Mouse (Mus musculus): ENCODE results near the gene Ttc39b. TPM values are rescaled to one million over a fixed set of nuclear protein-coding genes. Genes with fewer than 3 reads are reported as not detected.
A peak's percentile ranks its signal among the peaks of the same experiment; 100 is the strongest.

Gene Ttc39b
- polyA plus RNA-seq, 1 experiment from 2014 or later = 14.4 TPM

DNA sequence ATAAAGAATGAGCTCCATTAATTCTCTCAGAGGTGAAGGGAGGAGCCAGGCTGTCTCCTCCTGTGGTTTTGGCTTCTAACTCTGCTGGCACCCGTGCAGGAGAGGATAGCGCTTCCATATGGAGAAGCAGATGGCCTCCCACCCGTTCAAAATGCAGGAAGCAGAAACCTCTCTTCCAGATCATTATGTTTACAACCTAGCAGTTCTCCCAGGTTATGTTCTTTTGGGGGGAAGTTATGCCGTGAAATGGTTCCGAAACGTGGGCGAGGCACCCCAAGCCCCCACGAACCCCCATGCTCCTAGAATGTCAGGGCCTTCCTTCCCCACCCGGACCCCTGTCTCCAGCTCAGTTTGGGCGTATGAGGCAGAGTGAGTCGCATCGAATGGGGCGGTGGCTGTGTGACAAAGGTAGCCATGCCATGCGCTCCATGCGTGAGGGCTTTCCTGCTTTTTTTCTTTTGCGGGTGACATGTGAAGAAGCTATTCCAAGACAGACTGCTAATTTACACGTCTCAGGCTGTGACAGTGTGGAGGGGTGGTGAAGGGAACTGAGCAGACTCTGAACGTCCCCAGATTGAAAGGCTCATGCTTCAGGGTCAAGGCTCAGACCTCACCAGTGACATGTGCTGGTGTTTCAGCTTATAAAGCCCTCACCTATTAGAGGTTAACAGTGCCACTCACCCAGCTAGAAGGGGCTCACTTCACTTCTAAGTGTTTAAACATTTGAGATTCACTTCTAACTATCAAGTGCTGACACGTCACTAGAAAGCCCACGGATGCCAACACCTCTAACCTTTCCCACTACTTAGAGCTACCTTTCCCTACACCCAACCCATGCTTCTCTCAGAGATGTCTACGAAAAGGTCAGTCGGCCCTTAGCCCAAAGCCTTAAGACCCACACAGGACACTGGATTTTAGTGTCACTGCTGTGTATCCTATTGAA, 90.6 kb downstream of the Ttc39b start:
- in situ Hi-C loops (cut with MboI; ENCODE audit: low pct_unique_long_range_greater_than_20kb) = no loop called here
- TF ChIP-seq CTCF (IDR thresholded peaks at IDR 0.05) = no peak
- no peak for ATAC-seq
- POLR2A ChIA-PET = no interaction called here
- no peaks in the 10 kb centered on the region for H3K27me3 ChIP-seq
- CTCF ChIA-PET = no interaction called here
- DNase-seq (ENCODE audit: low read depth, low spot score) = no peak

DNA sequence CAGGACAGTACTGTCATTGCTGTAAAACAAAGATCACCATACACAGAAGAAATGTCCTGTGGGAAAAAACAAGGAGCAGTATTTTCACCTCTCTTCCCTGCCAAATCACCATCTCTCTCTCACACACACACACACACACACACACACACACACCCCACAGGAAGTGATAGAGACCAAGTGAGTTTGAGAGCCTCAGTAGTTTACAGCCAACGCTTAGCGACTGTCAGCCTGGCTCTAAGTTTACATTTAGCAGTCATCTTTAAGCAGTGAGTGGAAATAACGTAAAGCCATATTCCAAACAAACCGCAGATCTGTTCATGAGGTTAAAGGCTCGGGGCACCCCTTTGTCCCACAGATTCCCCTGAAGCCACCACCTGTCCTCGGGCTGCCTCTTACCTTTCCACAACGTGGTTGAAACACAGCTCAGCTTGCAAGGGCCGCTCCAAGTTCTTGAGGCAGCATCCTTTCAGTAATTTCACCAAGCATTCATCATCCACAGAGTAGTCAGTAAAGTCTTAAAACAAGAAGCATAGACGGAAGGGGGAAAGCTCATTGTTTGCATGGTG, 91.7 kb downstream of the Ttc39b start:
- H3K27me3 ChIP-seq = no peaks in the 10 kb centered on the region
- in situ Hi-C loops (cut with MboI; ENCODE audit: low pct_unique_long_range_greater_than_20kb) = no loop called here
- TF ChIP-seq CTCF (IDR thresholded peaks at IDR 0.05) = no peak
- ATAC-seq (no peak), DNase-seq (ENCODE audit: low read depth, low spot score) (no peak)
- POLR2A ChIA-PET = no interaction called here
- CTCF ChIA-PET = interaction anchor here (1.0 kb wide), 1 partner anchor 19 kb away, joined by 3 read pairs; no protein-coding TSS in a partner anchor

GRCm38 (mm10) chr4:83228664-83229283, 95.3 kb downstream of the Ttc39b start:
- TF ChIP-seq CTCF (IDR thresholded peaks at IDR 0.05) = no peak
- ChIA-PET CTCF (no interaction called here), POLR2A (no interaction called here)
- ATAC-seq (no peak), DNase-seq (ENCODE audit: low read depth, low spot score) (no peak)
- in situ Hi-C loops (cut with MboI; ENCODE audit: low pct_unique_long_range_greater_than_20kb) = no loop called here
- H3K27me3 ChIP-seq = no peaks in the 10 kb centered on the region

- in situ Hi-C loops (cut with MboI; ENCODE audit: low pct_unique_long_range_greater_than_20kb) = no loop called here
- no peak for TF ChIP-seq CTCF (IDR thresholded peaks at IDR 0.05)
- H3K27me3 ChIP-seq = no peaks in the 10 kb centered on the region
- ChIA-PET CTCF (no interaction called here), POLR2A (no interaction called here)
- DNase-seq (ENCODE audit: low read depth, low spot score) (no peak), ATAC-seq (no peak)
Observed at GRCm38 (mm10) chr4:83228073-83228472, 96.0 kb downstream of the Ttc39b start.

- H3K27me3 ChIP-seq = no peaks in the 10 kb centered on the region
- in situ Hi-C loops (cut with MboI; ENCODE audit: low pct_unique_long_range_greater_than_20kb) = no loop called here
- ChIA-PET CTCF (no interaction called here), POLR2A (no interaction called here)
- no peak for TF ChIP-seq CTCF (IDR thresholded peaks at IDR 0.05)
- DNase-seq (ENCODE audit: low read depth, low spot score) (no peak), ATAC-seq (no peak)
Observed at GRCm38 (mm10) chr4:83225633-83226360, 98.3 kb downstream of the Ttc39b start.

DNA sequence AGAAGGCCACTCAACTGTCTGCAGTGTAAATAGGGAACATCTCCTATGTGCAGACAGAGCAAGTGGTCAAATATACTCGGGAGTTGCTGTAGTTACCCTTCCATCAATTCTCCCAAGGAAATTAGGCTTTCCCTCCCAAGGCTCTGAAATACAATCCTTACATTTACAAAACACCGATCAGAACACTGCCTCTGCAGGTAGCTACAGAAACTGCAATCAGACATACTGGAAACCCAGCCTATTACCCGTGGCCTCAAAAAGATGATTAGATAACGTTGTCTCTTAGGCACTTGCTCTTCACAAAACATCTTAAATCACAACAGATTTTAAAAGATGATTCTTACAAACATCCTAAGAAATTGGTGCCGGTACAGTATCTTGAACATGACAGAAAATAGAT, 99.8 kb downstream of the Ttc39b start:
- CTCF ChIA-PET = interaction anchor here (1.2 kb wide), 1 partner anchor 11 kb away, joined by 3 read pairs; no protein-coding TSS in a partner anchor
- DNase-seq (ENCODE audit: low read depth, low spot score) (no peak), ATAC-seq (no peak)
- no peaks in the 10 kb centered on the region for H3K27me3 ChIP-seq
- POLR2A ChIA-PET = no interaction called here
- peak; percentile 48 for TF ChIP-seq CTCF (IDR thresholded peaks at IDR 0.05)
- in situ Hi-C loops (cut with MboI; ENCODE audit: low pct_unique_long_range_greater_than_20kb) = no loop called here

DNA sequence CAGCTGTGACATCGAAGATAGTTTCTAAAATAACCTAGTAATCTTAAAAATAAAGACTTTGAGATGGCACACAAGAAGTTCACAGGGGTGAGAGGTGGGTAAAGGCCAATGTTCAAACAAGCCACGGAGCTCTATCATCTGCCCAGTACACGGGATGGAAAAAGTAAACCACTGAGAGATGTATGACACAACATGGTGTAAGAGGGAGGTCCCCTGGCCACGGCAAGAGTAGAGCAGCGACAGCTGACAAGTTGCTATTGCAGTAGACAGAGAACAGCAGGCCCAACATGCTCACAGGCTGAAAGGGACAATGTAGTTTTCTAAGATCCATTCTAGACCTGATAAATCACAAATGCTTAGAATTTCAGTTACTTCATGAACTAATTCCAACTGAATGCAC, 100.9 kb downstream of the Ttc39b start:
- CTCF ChIA-PET = no interaction called here
- no peak for TF ChIP-seq CTCF (IDR thresholded peaks at IDR 0.05)
- DNase-seq (ENCODE audit: low read depth, low spot score) (no peak), ATAC-seq (no peak)
- in situ Hi-C loops (cut with MboI; ENCODE audit: low pct_unique_long_range_greater_than_20kb) = no loop called here
- no peaks in the 10 kb centered on the region for H3K27me3 ChIP-seq
- POLR2A ChIA-PET = no interaction called here

DNA sequence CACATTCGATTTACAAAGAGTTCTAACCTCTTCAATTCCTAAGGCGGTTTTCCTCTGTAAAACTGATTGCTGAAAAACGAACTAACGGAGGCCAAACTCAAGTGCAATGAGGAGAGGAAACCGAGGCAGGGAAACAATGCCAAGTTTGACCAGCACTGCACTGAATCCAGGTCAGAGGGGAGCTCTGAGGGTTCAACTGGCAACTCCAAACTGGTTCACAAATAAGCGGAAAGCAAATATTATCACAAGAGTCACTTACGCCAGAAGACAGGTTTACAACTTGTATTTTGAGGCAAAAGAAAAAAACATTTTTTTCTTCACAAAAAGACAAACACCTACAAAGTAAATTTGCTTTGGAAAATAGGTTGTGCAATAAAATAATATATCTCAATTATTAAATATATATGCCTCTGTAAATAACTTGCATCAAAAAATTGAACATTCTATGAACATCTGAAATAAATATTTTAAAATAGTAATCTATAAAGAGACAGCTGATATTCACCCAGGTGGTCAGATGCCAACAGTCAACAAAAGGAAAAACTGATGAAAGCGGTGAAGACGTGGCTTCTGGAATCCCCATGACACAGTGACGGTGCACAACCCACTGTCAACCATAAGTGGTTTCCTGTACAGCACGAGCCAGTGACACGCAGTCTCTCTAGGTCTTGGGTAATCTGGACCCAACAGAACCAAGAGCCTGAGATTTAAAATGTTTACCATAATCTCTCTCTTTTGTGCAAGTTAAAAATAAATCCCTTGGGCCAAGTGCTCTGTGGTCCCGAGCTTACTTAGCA, 103.1 kb downstream of the Ttc39b start:
- no peak for TF ChIP-seq CTCF (IDR thresholded peaks at IDR 0.05)
- ATAC-seq (no peak), DNase-seq (ENCODE audit: low read depth, low spot score) (no peak)
- CTCF ChIA-PET = no interaction called here
- H3K27me3 ChIP-seq = no peaks in the 10 kb centered on the region
- in situ Hi-C loops (cut with MboI; ENCODE audit: low pct_unique_long_range_greater_than_20kb) = no loop called here
- POLR2A ChIA-PET = no interaction called here

DNA sequence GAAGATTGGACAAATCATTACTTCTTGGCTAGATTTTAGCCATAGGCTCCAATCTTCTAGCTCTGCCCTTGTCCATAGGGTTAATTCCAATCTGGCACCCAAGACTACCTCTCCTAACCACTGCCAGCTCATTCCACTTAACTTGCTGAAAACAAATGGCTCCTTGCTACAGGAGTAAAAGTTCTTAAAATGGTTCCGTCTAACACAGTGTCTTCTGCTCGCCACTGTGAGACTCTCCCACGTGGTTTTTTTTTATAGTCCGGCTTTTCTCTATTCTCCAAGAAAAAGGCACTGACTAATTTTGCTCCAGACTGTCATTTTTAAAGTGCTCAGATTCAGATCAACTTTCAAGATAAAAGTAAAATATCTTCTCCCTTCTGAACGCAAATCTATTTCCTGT, 104.8 kb downstream of the Ttc39b start:
- TF ChIP-seq CTCF (IDR thresholded peaks at IDR 0.05) = no peak
- ChIA-PET CTCF (no interaction called here), POLR2A (no interaction called here)
- H3K27me3 ChIP-seq = no peaks in the 10 kb centered on the region
- in situ Hi-C loops (cut with MboI; ENCODE audit: low pct_unique_long_range_greater_than_20kb) = no loop called here
- ATAC-seq = no peak
- DNase-seq (ENCODE audit: low read depth, low spot score) = no peak

DNA sequence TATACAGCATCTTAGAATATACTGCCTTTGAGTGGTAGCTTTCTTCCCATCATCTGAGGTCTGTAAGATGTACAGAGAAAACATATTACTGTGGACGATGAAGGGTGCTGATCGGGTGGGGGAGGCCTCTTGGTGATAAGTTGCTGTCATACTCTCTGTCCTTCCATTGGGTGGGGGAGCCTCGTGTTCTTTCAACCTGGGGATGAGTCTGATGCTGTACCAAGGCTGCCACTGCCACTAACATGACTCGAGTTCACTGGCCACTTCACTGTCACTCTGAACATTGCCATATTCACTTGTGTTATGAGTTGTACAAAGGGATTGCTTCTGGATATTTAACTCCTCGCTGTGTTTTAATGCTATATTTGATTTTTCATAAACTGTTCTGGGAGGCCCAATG, 106.9 kb downstream of the Ttc39b start:
- CTCF ChIA-PET = no interaction called here
- in situ Hi-C loops (cut with MboI; ENCODE audit: low pct_unique_long_range_greater_than_20kb) = no loop called here

More for the DNA sequence above, 106.9 kb downstream of the Ttc39b start:
- no peak for TF ChIP-seq CTCF (IDR thresholded peaks at IDR 0.05)
- POLR2A ChIA-PET = interaction anchor here (0.8 kb wide), 1 partner anchor 19 kb away, joined by 3 read pairs; no protein-coding TSS in a partner anchor
- no peak for DNase-seq (ENCODE audit: low read depth, low spot score)
- ATAC-seq = no peak
- H3K27me3 ChIP-seq = no peaks in the 10 kb centered on the region

Data from Patski (cell line).